Mouse (Mus musculus) liver, postnatal 0 days (tissue): ENCODE results near the gene Gm21970. TPM values are rescaled to one million over a fixed set of nuclear protein-coding genes. Genes with fewer than 3 reads are reported as not detected.

Experiments
- ATAC-seq: fragments of 200-750 bp; cut with Nextera tagmentation; 2 replicates; pipeline ENCODE4 v1.8.0; 2017; ENCODE audit warnings: mild to moderate bottlenecking, moderate library complexity
- DNase-seq: peaks from one replicate; pipeline ENCODE4 v3.0.0-alpha.2; 2016
- H3K27ac ChIP-seq: fragments of 300-500 bp; sonication (generic); 2 replicates; pipeline ENCODE4 v1.5.1; 2014; ENCODE audit warnings: antibody characterized with exemption, moderate library complexity, mild to moderate bottlenecking, low read depth
- H3K27me3 ChIP-seq: fragments of 300-500 bp; sonication (generic); 2 replicates; pipeline ENCODE4 v1.6.1; 2014; ENCODE audit warnings: low read length, control low read depth, mixed read lengths; ENCODE audit not compliant: insufficient read depth
- H3K36me3 ChIP-seq: fragments of 300-500 bp; sonication (generic); replicated peaks from 2 replicates; pipeline ENCODE4 v1.6.1; 2014; ENCODE audit warnings: mild to moderate bottlenecking, control low read depth, low read length, moderate library complexity, mixed read lengths; ENCODE audit not compliant: insufficient read depth
- H3K4me1 ChIP-seq: fragments of 300-500 bp; sonication (generic); 2 replicates; pipeline ENCODE4 v1.6.1; 2014; ENCODE audit warnings: antibody characterized with exemption, mild to moderate bottlenecking, control low read depth; ENCODE audit not compliant: insufficient read depth
- H3K4me2 ChIP-seq: fragments of 300-500 bp; sonication (generic); 2 replicates; pipeline ENCODE4 v1.6.1; 2014; ENCODE audit warnings: low read depth, mild to moderate bottlenecking, low read length, moderate library complexity, mixed read lengths
- H3K4me3 ChIP-seq: fragments of 300-500 bp; sonication (generic); 2 replicates; pipeline ENCODE4 v1.5.1; 2014; ENCODE audit warnings: low read depth, low read length
- H3K9ac ChIP-seq: fragments of 300-500 bp; sonication (generic); replicated peaks from 2 replicates; pipeline ENCODE4 v1.6.1; 2014; ENCODE audit warnings: mild to moderate bottlenecking, moderate library complexity
- H3K9me3 ChIP-seq: fragments of 300-500 bp; sonication (generic); 2 replicates; pipeline ENCODE4 v1.6.1; 2016; ENCODE audit warnings: mild to moderate bottlenecking, control low read depth, low read length, mixed read lengths
- CTCF ChIP-seq: sonication (generic); IDR thresholded peaks from 2 replicates; pipeline ENCODE4 v1.5.1; 2016; ENCODE audit warnings: antibody characterized with exemption, low read depth
- EP300 ChIP-seq: IDR thresholded peaks from 2 replicates; pipeline ENCODE4 v1.6.1; 2016; ENCODE audit warnings: antibody characterized with exemption, low read depth, mild to moderate bottlenecking
- WGBS: fragments of 180-500 bp; shearing (Covaris S2); extraction: QIAGEN DNeasy Blood & Tissue Kit; methylation state at CpG from one replicate; pipeline ENCODE4 v1.1.7; 2014; ENCODE audit not compliant: insufficient replicate concordance; 5-methylcytosine and 5-hydroxymethylcytosine counted together
- polyA plus RNA-seq: library from polyadenylated mRNA; unstranded; fragments of >200 nt; fragmentation: Nextera tagmentation; extraction: Ambion mirVana; gene quantifications from 2 replicates; pipeline ENCODE4 v1.2.1, GENCODE M21; 2015

Gm21970 gene
- polyA plus RNA-seq, 1 experiment from 2014 or later = not detected

DNA sequence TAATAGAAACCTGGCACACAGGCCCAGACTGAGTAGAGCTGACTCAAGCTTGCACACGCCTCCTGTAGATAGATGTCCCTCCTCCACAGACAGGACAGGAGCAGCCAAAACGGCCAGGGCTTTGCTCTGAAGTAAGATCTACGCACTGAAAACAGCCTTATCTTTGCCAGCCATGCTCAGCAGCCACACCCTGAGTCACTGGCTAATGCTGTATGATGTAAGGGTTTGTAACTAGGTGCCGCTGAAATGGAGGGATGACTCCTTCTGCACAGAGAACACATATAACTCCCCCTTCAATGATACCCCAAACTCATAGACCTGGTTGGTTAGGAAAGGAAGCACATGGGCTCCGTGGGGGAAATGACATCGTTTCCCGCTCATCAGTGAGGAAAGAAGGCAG is 38.8 kb upstream of the Gm21970 start:
- TF ChIP-seq EP300 (peak; percentile 97), CTCF (0 out of 2 replicates have a peak, but pooled peaks have one; percentile 4)
- peak overlapping the region; percentile 98 for H3K27ac ChIP-seq
- 37% methylated on average over 7 of the region's 7 CpGs for WGBS
- no peaks in the 10 kb centered on the region for H3K27me3 ChIP-seq
- H3K9ac ChIP-seq = peak overlapping the region; percentile 63; the same call in 1 of the 2 replicates
- H3K4me1 ChIP-seq = peaks cover 38% of the 10 kb centered on the region
- peak overlapping the region; percentile 69 for H3K4me2 ChIP-seq
- H3K9me3 ChIP-seq = no peaks in the 10 kb centered on the region
- DNase-seq = peak; percentile 74
- peak; percentile 94 for ATAC-seq
- no peaks in the 10 kb centered on the region for H3K36me3 ChIP-seq
- H3K4me3 ChIP-seq = peak overlapping the region; percentile 4; the same call in 1 of the 2 replicates

DNA sequence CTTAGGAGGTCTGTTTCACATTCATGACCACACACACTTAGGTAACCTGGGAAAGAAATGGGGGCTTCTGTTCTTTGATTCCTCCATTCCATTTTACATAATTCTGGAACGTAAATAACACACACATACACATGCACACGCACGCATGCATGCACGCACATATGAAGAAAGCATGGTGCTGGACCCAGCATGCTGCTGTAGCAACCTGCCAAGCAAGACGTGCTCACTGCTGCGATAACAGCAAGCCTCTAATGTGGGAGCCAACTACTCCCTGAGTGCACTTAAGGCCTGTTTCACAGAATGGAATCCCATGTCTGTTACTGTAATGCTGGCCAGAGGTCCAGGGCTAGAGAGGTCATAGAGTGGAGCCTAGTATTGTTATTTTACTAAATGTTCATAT is 38.3 kb upstream of the Gm21970 start:
- Histone ChIP-seq H3K9ac (peak overlapping the region; percentile 49), H3K27me3 (no peaks in the 10 kb centered on the region), H3K27ac (peak overlapping the region; percentile 98), H3K4me1 (peaks cover 35% of the 10 kb centered on the region), H3K36me3 (no peaks in the 10 kb centered on the region), H3K9me3 (no peaks in the 10 kb centered on the region), H3K4me2 (peak overlapping the region; percentile 69), H3K4me3 (peak overlapping the region; percentile 4; the same call in 1 of the 2 replicates)
- 68% methylated on average over 6 of the region's 6 CpGs for WGBS
- DNase-seq (peak; percentile 40), ATAC-seq (peak; percentile 70)
- TF ChIP-seq EP300 (no peak), CTCF (no peak)

DNA sequence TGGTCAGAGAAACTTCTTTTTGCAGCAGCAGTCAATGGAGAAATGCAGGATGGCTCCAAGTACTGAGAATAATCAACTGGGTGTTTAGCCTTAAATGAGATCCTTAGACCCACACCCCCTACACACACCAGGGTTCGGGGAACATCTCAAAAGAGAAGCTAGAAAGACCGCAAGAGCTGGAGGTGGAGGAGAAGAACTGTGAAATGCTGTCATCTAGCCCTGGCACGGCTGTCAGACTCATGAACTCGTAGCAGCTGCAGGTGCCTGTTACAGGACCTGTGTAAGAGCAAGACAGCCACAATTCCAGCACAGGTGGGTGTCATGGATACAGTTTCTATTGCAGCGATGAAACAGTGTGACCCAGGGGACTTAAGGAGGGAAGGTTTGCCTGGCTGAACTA is 37.9 kb upstream of the Gm21970 start:
- Histone ChIP-seq H3K4me3 (no peak overlapping the region), H3K36me3 (no peaks in the 10 kb centered on the region), H3K4me2 (peak overlapping the region; percentile 69), H3K9me3 (no peaks in the 10 kb centered on the region), H3K27ac (peak overlapping the region; percentile 98), H3K27me3 (no peaks in the 10 kb centered on the region), H3K4me1 (peaks cover 37% of the 10 kb centered on the region), H3K9ac (peak overlapping the region; percentile 49)
- no peak for TF ChIP-seq CTCF
- no peak for TF ChIP-seq EP300
- no peak for DNase-seq
- 70% methylated on average over 5 of the region's 5 CpGs for WGBS
- no peak for ATAC-seq

DNA sequence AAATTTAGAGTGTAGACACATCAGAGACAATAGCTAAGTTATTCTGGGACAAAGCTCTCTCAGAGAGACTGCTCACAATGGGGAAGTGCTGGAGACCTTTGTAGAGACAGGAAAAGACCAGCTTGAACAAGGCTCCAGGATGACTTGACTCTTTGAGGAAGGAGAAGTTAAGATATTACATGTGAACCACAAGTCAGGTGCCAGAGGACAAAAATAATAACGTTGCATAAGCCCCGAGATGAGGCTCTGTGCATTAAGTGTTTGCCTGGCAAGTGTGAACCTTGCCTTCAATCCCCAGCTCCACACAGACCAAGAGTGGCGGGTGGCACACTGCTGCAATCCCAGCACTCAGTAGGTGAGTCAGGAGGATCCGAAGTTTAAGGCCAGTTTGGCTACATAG is 36.9 kb upstream of the Gm21970 start:
- Histone ChIP-seq H3K4me1 (peaks cover 41% of the 10 kb centered on the region), H3K27ac (peak overlapping the region; percentile 98), H3K9ac (no peak overlapping the region; the same call in 1 of the 2 replicates), H3K4me2 (peak overlapping the region; percentile 42), H3K9me3 (no peaks in the 10 kb centered on the region), H3K27me3 (no peaks in the 10 kb centered on the region), H3K4me3 (no peak overlapping the region), H3K36me3 (no peaks in the 10 kb centered on the region)
- 37% methylated on average over 4 of the region's 4 CpGs for WGBS
- no peak for TF ChIP-seq CTCF
- TF ChIP-seq EP300 = peak; percentile 42; the same call in 1 of the 2 replicates
- ATAC-seq (peak; percentile 3; the same call in 1 of the 2 replicates), DNase-seq (no peak)

DNA sequence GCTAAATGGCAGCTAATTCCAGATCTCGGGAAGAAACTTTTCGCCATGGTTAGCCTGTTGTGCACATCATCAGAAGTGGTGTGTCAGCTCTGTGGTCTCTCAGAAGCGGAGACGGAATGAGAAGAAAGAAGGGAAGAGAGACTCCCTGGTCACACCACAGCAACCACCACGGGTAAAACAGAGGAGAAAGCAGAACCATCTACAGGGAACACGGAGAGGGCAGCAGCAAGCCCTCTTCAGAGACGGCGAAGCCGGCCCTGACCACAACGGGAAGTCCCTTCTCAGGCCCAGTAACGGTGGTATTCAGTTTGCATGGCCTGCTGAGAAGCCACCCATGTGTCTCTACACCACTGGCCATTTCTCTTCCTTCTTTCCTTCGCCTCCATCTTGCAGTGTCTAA is 36.4 kb upstream of the Gm21970 start:
- WGBS = 35% methylated on average over 12 of the region's 12 CpGs
- Histone ChIP-seq H3K27me3 (no peaks in the 10 kb centered on the region), H3K4me2 (peak overlapping the region; percentile 42), H3K4me3 (no peak overlapping the region), H3K27ac (peak overlapping the region; percentile 84), H3K9ac (no peak overlapping the region), H3K4me1 (peaks cover 45% of the 10 kb centered on the region), H3K36me3 (no peaks in the 10 kb centered on the region), H3K9me3 (no peaks in the 10 kb centered on the region)
- no peak for TF ChIP-seq EP300
- peak; percentile 64 for DNase-seq
- peak; percentile 3; the same call in 1 of the 2 replicates for ATAC-seq

DNA sequence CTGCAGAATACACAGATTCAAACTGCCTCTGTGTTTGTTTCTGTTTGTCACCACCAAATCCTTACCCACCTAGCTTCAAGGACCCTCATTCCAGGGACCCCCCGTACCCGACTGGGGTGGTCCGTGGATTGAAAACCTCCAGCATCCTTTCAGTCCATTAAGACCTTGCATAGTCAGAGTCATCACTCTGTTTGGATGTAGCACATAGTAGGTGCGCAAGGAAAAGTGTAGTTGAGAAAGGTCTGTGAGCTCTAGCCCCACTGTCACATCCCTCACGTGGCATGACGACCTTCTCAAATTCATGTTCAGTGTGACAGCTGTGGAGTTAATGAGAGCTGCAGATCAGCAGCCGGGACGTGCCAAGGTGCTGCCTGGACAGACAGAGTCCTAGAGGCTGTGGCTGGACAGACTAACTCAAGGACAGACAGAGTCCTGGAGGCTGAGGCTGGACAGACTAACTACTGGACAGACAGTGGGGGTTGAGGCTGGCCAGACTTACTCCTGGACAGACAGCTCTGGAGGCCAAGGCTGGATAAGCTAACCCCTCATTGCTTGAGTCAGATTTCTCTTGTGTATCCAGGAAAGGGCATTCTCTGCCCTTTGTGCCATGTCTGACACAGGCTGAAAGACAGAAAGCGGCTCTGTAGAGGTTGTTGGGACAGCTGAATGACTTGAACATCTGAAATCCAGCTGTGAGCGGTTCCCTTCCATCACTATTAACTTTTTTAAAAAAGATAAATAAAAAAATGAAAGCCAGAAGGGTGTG is 34.6 kb upstream of the Gm21970 start:
- Histone ChIP-seq H3K9ac (no peak overlapping the region), H3K4me3 (no peak overlapping the region), H3K27me3 (no peaks in the 10 kb centered on the region), H3K4me2 (no peak overlapping the region), H3K9me3 (no peaks in the 10 kb centered on the region), H3K36me3 (no peaks in the 10 kb centered on the region), H3K4me1 (peaks cover 51% of the 10 kb centered on the region), H3K27ac (peak overlapping the region; percentile 50; the same call in 1 of the 2 replicates)
- DNase-seq (no peak), ATAC-seq (no peak)
- TF ChIP-seq CTCF = no peak
- no peak for TF ChIP-seq EP300
- 78% methylated on average over 10 of the region's 10 CpGs for WGBS
